In the genomic region with DNA sequence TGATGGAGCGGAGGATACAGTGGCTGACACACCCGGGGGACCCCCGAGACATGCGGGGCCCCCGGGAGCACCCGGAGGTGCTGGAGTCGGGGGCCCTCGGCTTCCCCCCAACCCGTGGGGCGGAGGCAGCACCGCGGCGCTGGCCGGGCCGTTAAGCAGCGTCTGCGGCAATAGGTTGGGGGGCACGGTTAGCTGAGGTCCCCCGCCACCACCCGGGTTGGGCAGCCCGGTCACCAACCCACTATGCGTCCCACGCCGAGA, we compare ENCODE assay signal across 8 mouse cellular contexts. TPM values are rescaled to one million over a fixed set of nuclear protein-coding genes. Genes with fewer than 3 reads are reported as not detected.
DNase-seq lines count a peak whose midpoint lies in the region; ATAC-seq and TF ChIP-seq lines count a peak whose summit lies in the region.

No protein-coding gene starts in this region.

- no peak for TF ChIP-seq POLR2A in kidney, adult 2 months (IDR thresholded peaks at IDR 0.05; ENCODE audit: low read depth, low read length)

- under 1% methylated on average over 24 of the region's 24 CpGs for WGBS in kidney, adult 2 months
- WGBS in hindbrain, embryonic 11.5 days = 2% methylated on average over 24 of the region's 24 CpGs
- under 1% methylated on average over 21 of the region's 24 CpGs for WGBS in midbrain, embryonic 12.5 days

- no peak for DNase-seq in kidney, adult 2 months
- no peak for DNase-seq in kidney, adult 11 months
- DNase-seq in T-cell, adult 2 months (ENCODE audit: low spot score) = peak; percentile 48
- DNase-seq in hindbrain, embryonic 11.5 days (ENCODE audit: low spot score) = no peak
- no peak for DNase-seq in left cerebral cortex, postnatal 36 days (ENCODE audit: low spot score in 2 of 2)
- no peak for DNase-seq in embryo, embryonic 9.5 days (ENCODE audit: extremely low spot score)

- H3K9ac ChIP-seq in hindbrain, embryonic 11.5 days (ENCODE audit: low read depth, low read length) = peak overlapping the region; percentile 96
- peak overlapping the region; percentile 99 for H3K9ac ChIP-seq in midbrain, embryonic 12.5 days (replicated peaks)

- H3K4me1 ChIP-seq in kidney, adult 2 months (ENCODE audit: control insufficient read depth, insufficient read depth, low read length) = peaks cover 20% of the 10 kb centered on the region; the same call in 1 of the 2 replicates
- H3K4me1 ChIP-seq in hindbrain, embryonic 11.5 days (replicated peaks; ENCODE audit: control insufficient read depth, insufficient read depth, low read length) = peaks cover 12% of the 10 kb centered on the region
- H3K4me1 ChIP-seq in midbrain, embryonic 12.5 days = peaks cover 59% of the 10 kb centered on the region

- TF ChIP-seq CTCF in kidney, adult 2 months (conservative IDR thresholded peaks at IDR 0.05; ENCODE audit: insufficient read depth, insufficient read length, low read depth, low read length) = no peak

- H3K9me3 ChIP-seq in hindbrain, embryonic 11.5 days (ENCODE audit: control insufficient read depth, low read length) = no peaks in the 10 kb centered on the region
- H3K9me3 ChIP-seq in midbrain, embryonic 12.5 days = no peaks in the 10 kb centered on the region

- no peak for ATAC-seq in hindbrain, embryonic 11.5 days (ENCODE audit: low FRiP score)
- ATAC-seq in midbrain, embryonic 12.5 days (ENCODE audit: low FRiP score, low read depth) = no peak
- ATAC-seq in monocyte, adult 5-6 weeks (replicated peaks; ENCODE audit: insufficient number of reproducible peaks, low FRiP score, low TSS enrichment, poor library complexity, severe bottlenecking) = no peak

- peak overlapping the region; percentile 97 for H3K4me2 ChIP-seq in hindbrain, embryonic 11.5 days (replicated peaks; ENCODE audit: low read depth, low read length)
- H3K4me2 ChIP-seq in midbrain, embryonic 12.5 days (replicated peaks) = peak overlapping the region; percentile 97

- peak overlapping the region; percentile 96 for H3K4me3 ChIP-seq in kidney, adult 2 months (ENCODE audit: insufficient read depth, low read depth, low read length)
- H3K4me3 ChIP-seq in hindbrain, embryonic 11.5 days (ENCODE audit: low read depth, low read length) = peak overlapping the region; percentile 89
- H3K4me3 ChIP-seq in midbrain, embryonic 12.5 days = peak overlapping the region; percentile 94

- intact Hi-C loops in left cerebral cortex, postnatal 36 days (cut with DNase I) = no loop called here

- H3K36me3 ChIP-seq in kidney, adult 2 months (ENCODE audit: control insufficient read depth, insufficient read depth, low read length) = peaks cover 4% of the 10 kb centered on the region; the same call in 1 of the 2 replicates
- no peaks in the 10 kb centered on the region for H3K36me3 ChIP-seq in hindbrain, embryonic 11.5 days (ENCODE audit: control insufficient read depth, insufficient read depth, low read length)
- 0 out of 2 replicates have a peak, but pooled peaks cover 7% of the 10 kb centered on the region for H3K36me3 ChIP-seq in midbrain, embryonic 12.5 days

- no peaks in the 10 kb centered on the region for H3K27me3 ChIP-seq in kidney, adult 2 months (replicated peaks; ENCODE audit: control insufficient read depth, insufficient read depth, low read length)
- H3K27me3 ChIP-seq in hindbrain, embryonic 11.5 days (ENCODE audit: control insufficient read depth, insufficient read depth, low read length) = no peaks in the 10 kb centered on the region; the same call in 1 of the 2 replicates
- H3K27me3 ChIP-seq in midbrain, embryonic 12.5 days = 0 out of 2 replicates have a peak, but pooled peaks cover 5% of the 10 kb centered on the region

- peak overlapping the region; percentile 99 for H3K27ac ChIP-seq in kidney, adult 2 months (ENCODE audit: insufficient read depth, low read depth, low read length)
- peak overlapping the region; percentile 99 for H3K27ac ChIP-seq in hindbrain, embryonic 11.5 days (ENCODE audit: low read depth, low read length)
- H3K27ac ChIP-seq in midbrain, embryonic 12.5 days (replicated peaks) = peak overlapping the region; percentile 99

RNA-seq across cellular contexts. Expression of a gene that starts 1.6 kb away (rescaled TPM):
- 22.0 and 27.8 TPM in 2 replicates for polyA plus RNA-seq in kidney, adult 2 months (2012; rRNA removed)
- polyA plus RNA-seq in hindbrain, embryonic 11.5 days (2014; fragmentation: Nextera tagmentation; extraction: Ambion mirVana) = 16.0 and 21.3 TPM in 2 replicates
- 74.0 and 76.0 TPM in 2 replicates for polyA plus RNA-seq in midbrain, embryonic 12.5 days (2016; fragmentation: Nextera tagmentation; extraction: Ambion mirVana)
- total RNA-seq in left cerebral cortex, postnatal 36 days (2021) = 10 to 100 TPM; 70.7 to 73.6 TPM
- 15.1 to 32.7 TPM (median 18.2 TPM) in 3 replicates for total RNA-seq in monocyte, adult 5-6 weeks (2017)
